Mouse (Mus musculus) cerebellum, adult 9-10 months (tissue): ENCODE measurements around the gene Cyp2u1.

Experiments used
- DNase-seq: peaks from one replicate; pipeline ENCODE4 v3.0.0; 2022

The Cyp2u1 gene

DNA sequence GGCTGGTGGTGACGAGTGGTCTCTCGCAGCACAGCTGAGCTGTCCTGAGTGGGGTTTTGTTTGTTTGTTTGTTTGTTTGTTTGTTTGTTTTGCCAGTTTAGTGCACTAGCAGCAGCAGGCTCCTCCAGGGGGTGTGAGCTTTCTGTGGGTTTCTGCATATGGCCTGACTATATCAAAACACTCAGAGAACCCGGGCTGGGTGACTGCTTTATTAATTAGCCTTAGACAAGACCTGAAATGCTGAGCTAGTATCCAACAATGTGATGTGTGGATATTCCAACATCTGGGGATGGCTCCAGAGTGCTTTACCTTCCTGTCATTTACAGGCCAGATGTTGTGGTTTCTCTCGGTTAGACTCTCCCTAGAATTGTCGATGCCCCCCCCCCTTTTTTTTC lies 290 bp upstream of the Cyp2u1 start:
- DNase-seq = no peak

DNA sequence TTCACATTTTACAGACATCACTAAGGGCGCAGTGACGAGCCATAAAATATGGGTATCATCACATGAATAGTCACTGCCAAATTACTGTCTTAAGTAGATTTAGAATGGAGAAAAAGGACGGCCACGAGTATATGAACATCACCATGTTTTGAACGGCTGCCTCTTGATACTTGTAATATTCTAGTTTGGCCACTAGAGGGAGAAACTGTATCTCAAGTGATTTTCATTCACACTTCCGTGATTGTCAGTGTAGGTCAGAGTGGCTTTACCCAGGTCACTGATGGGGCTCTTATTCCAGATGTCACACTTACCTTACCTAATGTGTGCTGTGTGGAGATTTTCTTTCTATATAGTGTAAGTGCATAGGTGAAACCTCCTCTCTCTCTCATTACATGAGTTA lies 3.1 kb downstream of the Cyp2u1 start:
- peak; percentile 82 for DNase-seq

DNA sequence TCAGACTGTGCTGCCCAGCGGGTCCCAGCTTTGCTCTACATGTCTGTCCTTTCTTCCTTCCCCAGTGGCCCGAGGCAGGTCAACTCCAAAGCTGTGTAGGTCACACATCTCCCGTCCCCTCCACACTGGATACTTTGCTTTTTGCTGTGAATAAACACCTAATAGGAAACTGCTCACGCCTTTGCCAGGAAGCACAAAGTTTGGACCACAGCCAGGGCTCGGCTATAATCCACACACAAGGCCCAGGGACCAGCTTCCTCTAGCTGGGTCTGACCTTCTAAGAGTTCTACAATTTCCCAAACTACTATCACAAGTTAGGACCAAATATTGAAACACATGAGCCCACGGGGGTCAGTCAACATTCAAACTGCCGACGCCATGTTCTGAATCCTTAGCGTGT lies 3.9 kb downstream of the Cyp2u1 start:
- DNase-seq = peak; percentile 29

DNA sequence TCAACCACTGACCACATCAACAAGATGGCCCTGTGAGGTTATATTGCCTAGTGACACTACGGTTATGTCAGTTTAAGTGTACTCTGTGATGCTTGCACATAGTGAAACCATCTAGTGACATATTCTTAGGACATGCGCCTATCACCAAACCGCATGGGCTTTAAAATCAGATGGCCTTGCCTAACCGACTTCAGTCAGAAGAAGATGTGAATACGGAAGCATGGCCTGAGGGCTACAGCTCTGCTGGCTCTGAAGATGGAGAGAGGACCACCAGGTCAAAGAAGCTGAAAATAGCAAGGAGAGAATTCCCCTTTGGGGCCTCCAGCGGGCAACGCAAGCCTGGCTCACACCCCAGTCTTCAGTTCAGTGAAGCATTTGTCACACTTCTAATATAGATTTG lies 6.1 kb downstream of the Cyp2u1 start:
- no peak for DNase-seq

DNA sequence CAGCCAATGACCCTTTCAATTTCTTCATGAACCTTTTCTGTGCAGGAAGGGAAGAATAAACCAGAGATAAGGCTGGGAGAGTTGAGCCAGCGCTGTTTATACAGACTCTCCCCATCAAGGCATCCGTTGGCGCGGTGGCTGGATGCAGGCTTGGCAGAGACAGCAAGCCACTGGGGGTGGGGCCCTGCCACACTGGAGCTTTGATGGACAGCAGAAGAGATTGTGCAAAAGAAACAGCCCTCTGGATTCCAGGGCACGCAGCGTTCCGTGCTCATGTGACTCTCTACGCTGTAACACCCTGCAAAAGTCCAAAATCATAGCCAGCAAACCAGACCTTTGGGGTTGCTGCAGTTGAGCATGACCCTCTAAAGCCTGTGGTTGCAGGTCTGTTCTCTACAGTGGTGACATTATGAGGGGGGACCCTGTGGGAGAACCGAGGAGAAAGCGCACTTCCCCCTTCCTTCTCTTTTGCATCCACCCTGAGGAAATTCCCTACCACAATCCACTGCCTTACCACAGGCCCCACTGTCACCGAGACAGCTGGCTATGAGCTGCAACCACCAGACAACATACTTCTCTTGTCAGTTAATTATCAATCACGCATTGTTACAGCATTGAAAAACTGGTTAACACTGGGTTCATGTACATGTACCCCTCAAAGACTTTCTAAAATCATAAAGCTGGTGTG lies 7.4 kb downstream of the Cyp2u1 start:
- DNase-seq = no peak

DNA sequence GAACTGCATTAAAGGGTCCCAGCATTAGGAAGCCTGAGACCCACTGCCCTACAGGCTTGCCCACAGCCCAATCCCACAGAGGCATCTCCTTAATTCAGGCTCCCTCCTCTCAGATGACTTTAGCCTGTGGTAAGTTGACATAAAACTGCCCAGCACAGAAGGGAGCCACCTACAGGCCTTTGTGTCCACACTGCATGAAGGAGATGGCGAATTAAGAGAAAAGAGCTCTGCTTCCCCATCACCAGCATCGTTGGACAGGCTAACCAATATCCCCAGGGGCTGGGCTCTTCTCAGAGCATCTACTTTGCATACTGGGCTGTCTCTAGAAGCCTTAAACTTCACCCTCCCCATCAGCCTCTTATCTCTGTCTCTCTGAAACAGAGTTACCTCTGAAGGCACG lies 8.5 kb downstream of the Cyp2u1 start:
- no peak for DNase-seq

DNA sequence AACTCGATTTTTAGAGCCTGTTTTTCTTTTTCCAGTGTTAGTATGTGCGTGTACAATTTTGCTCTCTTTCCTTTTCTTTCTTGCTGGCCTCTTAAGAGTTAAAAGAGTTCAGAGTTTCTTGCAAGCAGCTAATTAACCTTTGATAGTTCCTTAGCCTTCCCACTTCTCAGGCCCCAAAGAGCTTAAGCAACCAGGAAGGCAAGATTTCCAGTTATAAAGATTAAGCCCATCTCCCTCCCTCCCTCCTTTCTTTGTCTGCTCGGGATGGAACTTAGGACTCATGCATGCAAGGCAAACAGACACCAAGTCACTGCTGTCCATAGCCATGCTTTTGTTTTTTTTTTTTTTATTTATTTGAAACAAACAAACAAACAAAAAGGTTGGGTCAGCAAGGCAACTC lies 10.1 kb downstream of the Cyp2u1 start:
- DNase-seq = no peak

DNA sequence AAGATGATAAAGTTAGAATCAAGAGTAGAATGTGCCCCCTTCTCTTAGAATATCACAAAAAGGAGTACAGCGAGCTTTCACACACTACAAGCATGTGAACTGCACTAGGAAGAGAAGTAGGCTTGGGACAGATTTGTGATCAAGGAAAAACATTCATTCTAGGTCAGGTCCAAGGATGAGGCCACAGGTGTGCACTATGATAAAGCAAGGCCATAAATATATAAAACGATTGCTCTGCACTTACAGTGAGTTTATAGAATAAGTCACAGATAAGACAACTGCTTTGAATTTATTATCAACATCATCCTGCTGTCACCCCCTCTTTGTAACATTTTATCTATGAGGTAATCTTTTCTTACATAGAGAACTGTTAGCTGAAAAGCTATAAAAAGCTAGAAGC lies 10.7 kb downstream of the Cyp2u1 start:
- no peak for DNase-seq

DNA sequence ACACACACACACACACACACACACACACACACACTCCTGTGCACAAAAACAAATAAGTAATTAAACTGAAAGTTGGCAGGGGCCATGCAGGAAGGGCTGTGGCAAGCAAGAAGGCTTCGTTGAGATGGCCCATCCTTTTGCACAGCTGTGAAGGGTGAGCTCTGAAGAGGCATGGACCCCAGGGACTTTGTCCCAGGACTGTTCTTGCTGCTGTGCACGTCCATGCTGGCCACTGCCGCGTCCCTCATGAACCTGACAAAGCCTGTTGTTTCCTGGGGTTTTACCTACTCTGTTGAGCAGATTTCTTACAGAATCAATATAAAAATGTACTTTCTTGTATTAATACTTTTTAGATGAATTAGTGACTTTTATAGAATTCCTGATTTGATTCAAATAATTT lies 11.1 kb downstream of the Cyp2u1 start:
- no peak for DNase-seq

DNA sequence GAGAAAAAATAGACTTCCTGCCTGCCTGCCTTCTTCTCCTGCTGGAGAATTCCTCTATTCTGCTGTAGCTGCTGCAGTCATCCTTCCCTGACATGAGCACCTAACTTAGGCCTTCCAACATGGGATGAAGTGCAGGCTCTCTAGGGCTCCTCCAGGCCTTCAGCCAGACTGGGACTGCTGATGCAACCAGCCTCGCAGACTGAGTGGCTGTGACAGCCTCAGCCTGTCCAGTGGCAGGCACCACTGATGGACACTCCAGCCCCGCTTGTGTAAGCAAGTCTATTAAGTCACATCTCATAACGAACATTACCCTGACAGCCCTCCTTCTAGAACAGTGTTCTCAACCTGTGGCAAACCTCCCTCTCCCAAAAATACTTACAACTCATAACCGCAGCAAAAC lies 28.9 kb downstream of the Cyp2u1 start:
- DNase-seq = no peak

DNA sequence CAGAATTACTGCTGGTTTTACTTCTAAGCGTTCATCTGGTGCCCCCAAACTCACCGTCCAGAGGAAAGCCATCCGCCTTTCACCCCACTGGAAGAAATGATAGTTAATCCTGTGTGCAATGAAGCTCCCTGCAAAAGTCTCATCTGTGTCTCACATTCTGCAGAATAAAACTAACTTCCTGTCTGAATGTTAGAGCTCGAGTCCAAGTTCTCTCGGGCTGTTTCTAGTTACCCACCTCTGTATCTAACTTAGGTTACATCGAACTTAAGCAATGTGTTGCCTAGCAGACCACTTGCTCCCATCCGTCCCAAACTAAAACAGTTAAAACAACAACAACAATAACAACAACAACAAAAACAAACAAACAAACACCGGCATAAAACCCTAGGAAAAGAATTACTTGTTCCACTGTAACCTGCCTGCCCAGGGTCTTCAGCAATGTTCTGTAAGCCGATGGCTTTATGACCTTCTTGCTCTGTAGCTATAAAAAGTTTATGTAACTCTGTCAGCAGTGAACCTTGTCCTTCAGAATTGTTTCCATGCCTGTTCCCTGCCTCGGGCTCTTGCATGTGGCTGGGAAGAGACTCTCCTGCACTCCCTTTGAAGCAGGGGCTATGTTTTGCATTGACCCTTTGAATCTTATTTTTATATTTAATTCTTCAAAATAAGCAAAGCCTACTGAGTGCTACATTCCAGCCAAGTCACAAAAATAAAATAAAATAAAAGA lies 30.5 kb downstream of the Cyp2u1 start:
- DNase-seq = no peak

DNA sequence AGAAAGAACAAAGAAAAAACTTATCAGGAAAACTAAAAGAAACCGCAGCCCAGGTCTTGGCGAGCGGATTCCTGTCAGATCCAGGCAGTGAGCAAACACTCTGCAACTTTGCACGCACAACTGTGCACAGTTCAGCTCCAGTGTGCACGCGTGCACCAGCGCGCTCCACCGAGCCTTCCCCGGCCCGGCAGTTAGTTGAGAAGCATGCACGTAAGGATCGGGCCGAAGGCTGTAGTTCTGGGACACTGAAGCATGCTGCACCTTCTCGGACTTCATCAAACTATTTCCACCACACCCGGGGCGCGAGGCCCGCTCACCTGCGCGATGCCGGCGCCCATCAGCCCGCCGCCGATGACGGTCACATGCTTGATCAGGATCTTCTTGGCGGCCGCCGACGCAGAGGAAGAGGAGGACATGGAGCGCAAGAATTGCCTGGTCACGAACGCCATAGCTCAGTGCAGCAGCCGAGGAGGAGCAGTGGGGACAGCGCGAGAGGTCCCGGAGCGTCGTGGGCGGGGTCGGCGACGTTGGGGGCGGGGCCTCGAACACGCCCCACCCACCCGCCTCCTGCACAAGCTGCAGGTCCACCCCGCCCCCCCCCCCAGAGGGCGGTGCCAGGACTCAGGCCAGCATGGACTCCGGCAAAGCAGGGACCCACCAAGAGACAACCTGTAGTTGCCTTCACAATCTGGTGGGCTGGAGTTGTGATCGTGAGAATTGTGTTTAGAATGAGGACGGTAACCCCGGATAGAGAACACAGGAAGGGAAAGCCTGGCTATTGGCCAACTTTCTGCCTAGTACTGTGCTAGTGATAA lies 31.3 kb downstream of the Cyp2u1 start, which contains the start of gene Hadh:
Hadh (minus strand) TSS at position 543 of the 815 bp plus-strand sequence.
- peak; percentile 74 for DNase-seq

DNA sequence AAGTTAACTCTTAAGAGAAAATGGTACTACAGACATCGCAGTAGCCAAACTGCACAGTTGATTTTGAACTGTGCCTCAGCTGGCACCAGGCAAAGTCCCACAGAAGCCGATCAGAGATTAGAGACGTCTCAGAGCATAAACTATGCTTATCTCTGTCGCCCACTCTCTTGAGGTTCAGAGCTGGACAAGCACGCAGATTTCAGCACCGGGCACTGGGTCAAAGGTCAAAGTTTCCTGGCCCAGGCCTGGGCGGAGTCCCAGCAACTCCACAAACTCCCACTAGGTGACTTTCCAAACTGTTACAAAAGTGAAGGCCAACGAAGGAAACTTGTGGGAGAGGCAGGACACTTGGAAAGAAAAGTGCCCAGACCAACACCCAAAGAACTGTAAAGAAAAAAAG lies 31.9 kb downstream of the Cyp2u1 start:
- DNase-seq = no peak

DNA sequence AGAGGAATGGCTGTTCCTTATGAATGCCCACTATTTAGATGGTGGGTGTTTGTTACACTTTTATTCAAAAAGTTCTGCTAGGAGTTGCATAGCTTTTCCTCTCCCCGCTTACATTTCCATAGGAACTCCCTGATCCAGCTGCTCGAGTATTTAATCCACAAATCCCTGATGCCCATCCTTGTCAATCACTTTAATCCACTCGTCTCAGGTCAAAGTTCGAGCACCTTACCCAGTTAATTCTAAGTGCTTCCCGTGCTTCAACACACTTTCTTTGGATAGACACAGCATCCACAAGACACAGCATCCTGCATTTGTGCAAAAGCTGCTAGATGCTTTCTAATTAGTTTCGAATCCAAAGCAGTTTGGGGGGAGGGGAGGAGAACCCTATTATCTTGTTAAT lies 32.6 kb downstream of the Cyp2u1 start:
- DNase-seq = no peak

DNA sequence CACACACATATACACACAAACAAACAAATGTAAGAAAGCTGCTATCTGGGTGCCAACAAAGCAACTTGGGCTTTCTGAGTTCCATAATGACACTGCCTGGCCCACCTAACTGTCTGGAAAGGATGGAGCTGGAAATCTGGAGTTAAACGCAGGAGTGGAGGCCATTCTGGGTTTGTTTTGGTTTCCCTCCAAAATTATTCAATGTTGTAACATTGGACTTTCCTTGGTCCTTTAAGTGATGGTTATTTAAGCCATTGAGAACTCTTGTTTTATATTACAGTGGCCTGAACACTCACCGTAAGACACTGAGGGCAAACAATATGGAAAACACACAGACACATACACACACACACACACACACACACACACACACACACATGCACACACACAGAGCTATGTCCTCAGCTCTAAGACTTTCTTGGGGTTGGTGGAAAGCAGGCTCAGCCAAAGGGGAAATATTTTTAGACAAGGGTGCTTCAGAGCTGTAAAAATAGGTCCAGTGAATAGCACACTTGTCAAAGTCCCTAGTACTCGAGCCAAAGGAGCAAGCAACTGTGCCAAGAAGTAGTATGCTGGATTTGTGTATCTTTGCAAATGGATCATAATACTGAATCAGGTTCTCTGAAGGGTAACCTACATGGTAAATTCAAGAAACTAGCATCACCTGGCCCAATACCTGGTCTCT lies 36.5 kb downstream of the Cyp2u1 start:
- DNase-seq = no peak

DNA sequence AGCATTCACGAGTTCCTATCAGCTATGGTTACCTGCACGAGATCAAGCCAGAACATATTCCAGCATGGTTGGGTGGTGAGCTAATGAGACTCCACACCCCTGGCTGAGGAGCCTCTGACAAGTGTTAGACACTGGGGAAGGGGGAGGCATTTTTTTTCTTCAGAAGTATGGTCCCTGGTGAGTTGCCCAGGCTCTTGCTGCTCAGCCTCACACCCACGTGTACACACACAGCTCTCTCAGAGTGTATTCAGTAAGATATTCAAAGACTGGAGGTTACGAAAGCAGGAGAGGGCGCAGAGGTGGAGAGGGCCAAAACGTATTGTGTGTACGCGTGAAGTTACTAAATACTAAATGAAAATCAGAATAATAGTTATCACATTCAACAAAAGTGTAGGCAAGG lies 37.5 kb downstream of the Cyp2u1 start:
- DNase-seq = no peak

DNA sequence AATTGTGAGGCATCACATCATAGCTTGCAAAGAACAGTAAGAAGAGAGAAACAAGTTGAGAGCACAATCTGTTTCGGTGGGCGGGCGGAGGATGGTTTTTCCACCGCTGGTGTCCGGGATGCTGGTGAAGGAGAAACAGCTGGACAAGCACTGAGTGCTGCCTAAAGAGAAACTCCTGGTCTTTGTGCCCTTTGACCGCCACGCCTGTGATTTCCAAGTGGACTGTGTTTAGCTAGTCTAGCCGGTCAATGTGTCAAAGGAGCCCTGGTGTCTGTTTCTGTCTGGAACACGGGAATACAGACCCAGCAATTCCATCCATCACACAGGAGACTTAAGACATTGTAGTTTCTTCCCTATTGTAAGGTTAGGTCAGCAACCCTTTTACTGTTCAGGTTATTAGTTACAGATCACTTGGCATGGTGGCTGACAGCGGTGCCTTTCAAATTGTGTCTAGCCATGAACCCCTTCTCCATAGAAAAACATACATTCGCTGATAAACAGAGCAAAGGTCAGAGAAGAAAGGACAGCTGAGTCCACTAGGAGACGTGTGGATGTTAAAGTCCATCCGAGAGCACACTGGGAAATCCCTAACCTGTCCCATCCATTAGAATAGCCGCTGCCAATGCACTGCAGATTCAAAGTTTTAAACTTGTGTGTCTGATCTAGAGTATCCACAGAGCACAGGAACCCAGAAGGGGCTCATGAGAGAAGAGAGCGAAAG lies 39.1 kb downstream of the Cyp2u1 start:
- DNase-seq = no peak

DNA sequence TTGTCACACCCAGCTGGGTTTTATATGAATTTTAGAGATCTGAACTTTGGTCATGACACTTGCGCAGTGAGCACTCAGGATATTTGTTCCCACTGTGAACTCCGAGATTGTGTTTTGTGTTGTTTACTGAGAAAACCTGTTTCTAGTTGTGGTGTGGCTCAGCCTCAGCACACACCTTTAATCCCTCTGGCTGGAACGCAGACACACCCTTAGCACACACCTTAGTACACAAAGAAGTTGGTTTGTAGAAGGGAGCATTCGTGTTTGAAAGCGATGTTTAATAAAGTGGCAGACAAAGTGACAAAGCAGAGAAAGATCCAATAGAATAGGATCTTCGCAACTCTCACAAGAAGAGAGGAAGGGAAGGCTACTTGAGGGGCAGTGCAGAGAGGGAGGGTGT lies 42.6 kb downstream of the Cyp2u1 start:
- no peak for DNase-seq

DNA sequence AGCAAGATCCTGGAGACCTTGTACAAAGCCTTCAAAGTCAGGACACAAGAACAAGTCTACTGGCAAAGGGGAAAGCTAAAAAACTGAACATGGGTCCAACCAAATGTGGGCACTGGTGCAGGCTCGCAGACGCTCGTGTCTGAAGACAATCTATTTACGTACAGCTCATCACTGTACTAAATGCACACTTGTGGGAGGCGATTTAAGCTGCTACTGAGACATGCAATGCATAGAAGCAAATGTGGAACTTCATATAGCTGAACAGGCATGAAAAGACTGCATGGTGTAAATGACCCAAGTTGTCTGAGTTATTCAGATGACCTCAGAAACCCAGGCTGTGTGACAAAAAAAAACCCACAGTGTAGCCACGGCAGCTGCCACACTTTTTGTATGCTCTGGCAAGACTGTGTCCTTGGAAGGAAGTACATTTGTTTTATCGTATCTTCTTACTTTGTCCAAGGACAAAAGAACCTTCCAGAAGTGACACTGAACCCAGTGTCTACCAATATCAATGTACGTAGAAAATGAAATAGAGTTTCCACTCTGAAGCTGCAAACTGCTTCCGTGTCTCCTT lies 43.5 kb downstream of the Cyp2u1 start:
- DNase-seq = no peak

DNA sequence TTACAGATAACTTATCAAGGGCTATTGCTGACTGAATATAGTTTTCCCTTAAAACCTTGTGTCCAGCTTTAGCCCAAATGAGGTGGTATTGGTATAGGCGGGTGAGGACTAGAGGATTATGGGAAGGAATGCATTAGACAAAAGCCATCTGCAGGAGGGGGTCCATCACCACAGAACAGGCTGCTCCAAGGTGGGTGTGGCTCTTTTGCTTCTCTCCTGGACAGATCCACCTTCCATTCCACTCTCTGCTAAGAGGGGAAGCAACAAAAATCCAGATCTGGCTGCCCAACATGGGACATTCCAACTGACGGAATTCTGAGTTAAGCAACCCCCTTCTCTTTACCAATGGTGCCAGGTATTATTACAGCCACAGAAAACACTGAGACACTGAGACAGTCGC lies 44.1 kb downstream of the Cyp2u1 start:
- DNase-seq = no peak

DNA sequence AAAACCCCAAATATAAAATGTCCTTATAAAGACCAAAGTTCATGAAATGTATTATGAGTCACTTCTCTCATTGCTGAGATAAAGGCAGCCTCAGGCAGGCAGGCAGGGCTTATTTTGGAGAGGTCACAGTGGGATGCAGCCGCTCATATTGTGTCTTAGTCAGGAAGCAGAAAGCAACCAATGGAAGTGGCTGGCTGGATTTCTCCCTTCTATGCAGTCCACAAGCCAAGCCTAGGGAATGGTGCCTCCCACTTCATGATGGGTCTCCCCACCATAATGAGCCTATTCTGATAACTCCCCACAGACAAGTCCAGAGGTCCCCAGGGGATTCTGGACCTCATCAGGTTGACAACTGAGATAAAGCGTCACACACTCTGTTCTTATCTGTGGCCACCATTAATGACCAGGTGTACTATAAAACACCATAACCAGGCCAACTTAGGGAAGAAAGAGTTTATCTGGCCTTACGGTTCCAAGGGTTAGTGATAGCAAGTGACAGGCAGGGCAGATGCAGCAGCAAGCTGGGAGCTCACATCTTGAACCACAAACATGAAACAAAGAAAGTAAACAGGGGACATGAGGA lies 47.5 kb downstream of the Cyp2u1 start:
- no peak for DNase-seq

DNA sequence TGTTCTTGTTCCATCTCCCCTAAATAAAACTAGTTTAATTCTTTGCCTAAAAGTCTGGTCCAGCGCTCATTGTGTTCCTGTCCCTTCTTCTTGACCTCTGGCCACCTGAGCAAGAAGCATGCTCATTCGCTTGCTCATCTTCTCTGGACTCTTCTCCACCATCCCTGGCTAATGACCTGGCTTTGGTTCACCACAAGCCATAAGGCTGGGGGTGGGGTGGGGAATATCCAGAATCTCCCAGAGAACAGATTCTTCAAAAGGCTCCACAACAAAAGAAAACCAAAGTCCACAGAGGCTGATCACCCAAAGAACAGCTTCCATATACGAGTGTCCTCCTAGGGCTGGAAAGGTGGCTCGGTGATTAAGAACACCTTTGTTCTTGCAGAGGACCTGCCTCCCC lies 48.0 kb downstream of the Cyp2u1 start:
- no peak for DNase-seq
